Mouse (Mus musculus) liver, embryonic 14.5 days (tissue): ENCODE measurements at regions not wholly inside any gene's neighbourhood (a gene's known extent, or its start where the extent isn't known, plus 50 kb on each side); places are given as distances from the start of the nearest gene placed in this dataset.

Experiments
- CTCF ChIP-seq: IDR thresholded peaks from 2 replicates; pipeline ENCODE4 v1.5.1; 2016; ENCODE audit warnings: antibody characterized with exemption, low read depth, control low read depth
- EP300 ChIP-seq: IDR thresholded peaks from 2 replicates; pipeline ENCODE4 v1.6.1; 2016; ENCODE audit warnings: antibody characterized with exemption, low read depth

- no peak for TF ChIP-seq CTCF
- TF ChIP-seq EP300: no peak
Measured at GRCm38 (mm10) chr13:90810011-90810410, 95.1 kb downstream of the Atp6ap1l start.
